Mouse (Mus musculus) heart, embryonic 14.5 days (tissue): Measurements from ENCODE around the gene Kansl1. TPM values are rescaled to one million over a fixed set of nuclear protein-coding genes. Genes with fewer than 3 reads are reported as not detected.
A peak's percentile ranks its signal among the peaks of the same experiment; 100 is the strongest.

Experiments
- ATAC-seq: fragments of 200-750 bp; cut with Nextera tagmentation; 2 replicates; pipeline ENCODE4 v1.8.0; 2017; ENCODE audit warnings: low read depth, moderate TSS enrichment; ENCODE audit not compliant: insufficient number of reproducible peaks, insufficient read depth, low FRiP score
- H3K27ac ChIP-seq, 2 experiments: fragments of 200-500 bp in 1 of 2; fragments of 300-500 bp in 1 of 2; sonication (generic) in 1 of 2; replicated peaks in 1 of 2; 2 replicates each; pipeline ENCODE4 v1.5.1; 2012 to 2014; ENCODE audit warnings: low read depth in 2 of 2, low read length in 2 of 2, control low read depth in 1 of 2, mild to moderate bottlenecking in 1 of 2, mixed read lengths in 1 of 2; ENCODE audit not compliant: control insufficient read depth in 1 of 2, insufficient read depth in 1 of 2
- H3K27me3 ChIP-seq: fragments of 300-500 bp; sonication (generic); 2 replicates; pipeline ENCODE4 v1.6.1; 2014; ENCODE audit warnings: mild to moderate bottlenecking, low read length, control low read depth; ENCODE audit not compliant: control insufficient read depth, insufficient read depth
- H3K36me3 ChIP-seq: fragments of 300-500 bp; sonication (generic); 2 replicates; pipeline ENCODE4 v1.6.1; 2014; ENCODE audit warnings: mild to moderate bottlenecking, control low read depth, low read length, mixed read lengths; ENCODE audit not compliant: control insufficient read depth, insufficient read depth
- H3K4me1 ChIP-seq, 2 experiments: fragments of 200-500 bp in 1 of 2; fragments of 300-500 bp in 1 of 2; sonication (generic) in 1 of 2; 2 replicates each; pipeline ENCODE4 v1.6.1; 2012 to 2014; ENCODE audit warnings: low read length in 2 of 2, control low read depth in 1 of 2, mixed read lengths in 1 of 2; ENCODE audit not compliant: control insufficient read depth in 2 of 2, insufficient read depth in 2 of 2
- H3K4me2 ChIP-seq: fragments of 300-500 bp; sonication (generic); 2 replicates; pipeline ENCODE4 v1.6.1; 2014; ENCODE audit warnings: mild to moderate bottlenecking, low read length
- H3K4me3 ChIP-seq, 2 experiments: fragments of 200-500 bp in 1 of 2; fragments of 300-500 bp in 1 of 2; sonication (generic) in 1 of 2; 2 replicates each; pipeline ENCODE4 v1.5.1; 2012 to 2014; ENCODE audit warnings: low read length in 2 of 2, mild to moderate bottlenecking in 2 of 2, control low read depth in 1 of 2, low read depth in 1 of 2, moderate library complexity in 1 of 2; ENCODE audit not compliant: control insufficient read depth in 1 of 2, insufficient read depth in 1 of 2
- H3K9ac ChIP-seq: fragments of 300-500 bp; sonication (generic); 2 replicates; pipeline ENCODE4 v1.6.1; 2014; ENCODE audit warnings: mild to moderate bottlenecking, low read length
- H3K9me3 ChIP-seq: fragments of 300-500 bp; sonication (generic); 2 replicates; pipeline ENCODE4 v1.6.1; 2016; ENCODE audit warnings: low read length, control low read depth; ENCODE audit not compliant: control insufficient read depth
- WGBS: fragments of 180-500 bp; shearing (Covaris S2); extraction: QIAGEN DNeasy Blood & Tissue Kit; methylation state at CpG from one replicate; pipeline ENCODE4 v1.1.7; 2014; 5-methylcytosine and 5-hydroxymethylcytosine counted together
- polyA plus RNA-seq: library from polyadenylated mRNA; unstranded; fragments of >200 nt; fragmentation: Nextera tagmentation; extraction: Ambion mirVana; gene quantifications from 2 replicates; pipeline ENCODE4 v1.2.1, GENCODE M21; 2014

Gene Kansl1
- polyA plus RNA-seq, 1 experiment from 2014 or later: 16.5 TPM

- Histone ChIP-seq H3K4me2 (peak overlapping the region; percentile 76; the same call in 1 of the 2 replicates), H3K36me3 (no peaks in the 10 kb centered on the region), H3K9me3 (no peaks in the 10 kb centered on the region), H3K27me3 (no peaks in the 10 kb centered on the region), H3K4me1 (peaks cover 0 to 50% of the 10 kb centered on the region in 2 experiments; a peak in 2 of 4 replicates), H3K9ac (no peak overlapping the region), H3K27ac (no peak overlapping the region), H3K4me3 (no peak overlapping the region)
- no peak for ATAC-seq
These were observed 30.2 kb downstream of the Kansl1 start for GRCm38 (mm10) chr11:104438450-104438849.

GRCm38 (mm10) chr11:104436394-104436954 is 32.2 kb downstream of the Kansl1 start:
- H3K27ac ChIP-seq: 0 out of 4 replicates have a peak overlapping the region, but pooled peaks of 1 of the 2 experiments have one; percentile 28
- H3K36me3 ChIP-seq: no peaks in the 10 kb centered on the region
- no peak overlapping the region for H3K4me3 ChIP-seq
- H3K4me2 ChIP-seq: no peak overlapping the region
- WGBS: 47% methylated on average over 2 of the region's 2 CpGs
- no peak for ATAC-seq
- H3K4me1 ChIP-seq: peaks cover 2 to 49% of the 10 kb centered on the region in 2 experiments; a peak in 2 of 4 replicates
- H3K9ac ChIP-seq: no peak overlapping the region
- H3K27me3 ChIP-seq: no peaks in the 10 kb centered on the region
- no peaks in the 10 kb centered on the region for H3K9me3 ChIP-seq

GRCm38 (mm10) chr11:104435753-104436152 is 32.9 kb downstream of the Kansl1 start:
- Histone ChIP-seq H3K4me1 (peaks cover 2 to 49% of the 10 kb centered on the region in 2 experiments; a peak in 2 of 4 replicates), H3K4me3 (no peak overlapping the region)
- no peak for ATAC-seq

GRCm38 (mm10) chr11:104435141-104435540 is 33.5 kb downstream of the Kansl1 start:
- ATAC-seq: no peak
- Histone ChIP-seq H3K4me3 (no peak overlapping the region), H3K4me1 (peaks cover 2 to 48% of the 10 kb centered on the region in 2 experiments; a peak in 2 of 4 replicates), H3K27ac (no peak overlapping the region), H3K36me3 (no peaks in the 10 kb centered on the region), H3K9ac (no peak overlapping the region), H3K27me3 (no peaks in the 10 kb centered on the region), H3K4me2 (no peak overlapping the region), H3K9me3 (no peaks in the 10 kb centered on the region)
- WGBS: 14% methylated on average over 1 of the region's 1 CpGs

More at GRCm38 (mm10) chr11:104435753-104436152, 32.9 kb downstream of the Kansl1 start:
- no peak overlapping the region for H3K27ac ChIP-seq
- no peaks in the 10 kb centered on the region for H3K27me3 ChIP-seq
- H3K36me3 ChIP-seq: no peaks in the 10 kb centered on the region
- H3K9ac ChIP-seq: no peak overlapping the region
- H3K4me2 ChIP-seq: no peak overlapping the region
- H3K9me3 ChIP-seq: no peaks in the 10 kb centered on the region

GRCm38 (mm10) chr11:104432251-104432650 is 36.4 kb downstream of the Kansl1 start:
- Histone ChIP-seq H3K4me3 (no peak overlapping the region), H3K9ac (no peak overlapping the region), H3K27me3 (no peaks in the 10 kb centered on the region), H3K36me3 (no peaks in the 10 kb centered on the region), H3K4me2 (no peak overlapping the region), H3K4me1 (peaks cover 2 to 27% of the 10 kb centered on the region in 2 experiments; a peak in 2 of 4 replicates), H3K9me3 (no peaks in the 10 kb centered on the region), H3K27ac (no peak overlapping the region)
- ATAC-seq: no peak

GRCm38 (mm10) chr11:104431807-104432206 is 36.9 kb downstream of the Kansl1 start:
- ATAC-seq: no peak
- no peak overlapping the region for H3K27ac ChIP-seq
- WGBS: 77% methylated on average over 1 of the region's 1 CpGs
- H3K36me3 ChIP-seq: no peaks in the 10 kb centered on the region
- H3K9ac ChIP-seq: no peak overlapping the region
- no peak overlapping the region for H3K4me2 ChIP-seq
- H3K4me3 ChIP-seq: no peak overlapping the region
- H3K9me3 ChIP-seq: no peaks in the 10 kb centered on the region
- H3K27me3 ChIP-seq: no peaks in the 10 kb centered on the region
- H3K4me1 ChIP-seq: peaks cover 2 to 25% of the 10 kb centered on the region in 2 experiments; a peak in 2 of 4 replicates

- Histone ChIP-seq H3K27ac (no peak overlapping the region), H3K4me3 (no peak overlapping the region), H3K9ac (no peak overlapping the region), H3K4me2 (no peak overlapping the region), H3K9me3 (no peaks in the 10 kb centered on the region), H3K27me3 (no peaks in the 10 kb centered on the region), H3K4me1 (peaks cover 0 to 13% of the 10 kb centered on the region in 2 experiments; a peak in 2 of 4 replicates), H3K36me3 (peaks cover 36% of the 10 kb centered on the region)
- ATAC-seq: no peak
- WGBS: 89% methylated on average over 16 of the region's 16 CpGs
These were observed 43.8 kb downstream of the Kansl1 start for GRCm38 (mm10) chr11:104424727-104425416.
